ENCODE assay signal across 10 mouse cellular contexts in the genomic region with DNA sequence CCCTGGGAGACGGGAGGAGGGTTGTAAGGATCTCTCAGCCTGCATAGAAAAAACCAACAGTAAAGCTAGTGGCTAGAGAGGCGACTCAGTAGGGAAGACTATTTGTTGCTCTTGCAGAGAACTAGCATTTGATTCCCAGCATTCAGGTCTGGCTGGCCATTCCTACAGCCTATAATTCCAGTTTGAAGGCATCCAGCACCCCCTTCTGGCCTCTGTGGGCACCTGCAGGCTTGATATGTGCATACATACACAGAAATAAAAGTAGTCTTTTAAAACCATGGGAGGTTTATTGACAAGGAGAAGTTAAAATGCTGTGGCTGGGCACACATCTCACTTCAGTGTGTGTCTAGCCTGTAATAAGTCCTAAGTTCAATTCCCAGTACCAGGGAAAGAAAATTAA. TPM values are rescaled to one million over a fixed set of nuclear protein-coding genes. Genes with fewer than 3 reads are reported as not detected.
DNase-seq lines count a peak whose midpoint lies in the region; ATAC-seq and TF ChIP-seq lines count a peak whose summit lies in the region.
"Had no signal": no experiment of that assay in that cellular context is flagged by ENCODE, and none has a peak within 500 bp of the region (broad histone marks: within the 10 kb centered on the region; RNA-seq: fewer than 3 reads in every experiment).

No protein-coding gene starts in this region.

- no peaks in the 10 kb centered on the region for H3K4me1 ChIP-seq in forebrain, embryonic 14.5 days (ENCODE audit: control insufficient read depth, insufficient read depth, low read length)
- H3K4me1 ChIP-seq in forebrain, embryonic 12.5 days = no peaks in the 10 kb centered on the region
- no peaks in the 10 kb centered on the region for H3K4me1 ChIP-seq in midbrain, postnatal 0 days (ENCODE audit: insufficient read depth, low read length)
- no peaks in the 10 kb centered on the region for H3K4me1 ChIP-seq in midbrain, embryonic 11.5 days (ENCODE audit: control insufficient read depth, insufficient read depth, low read length)
- H3K4me1 ChIP-seq: lung, embryonic 15.5 days had no signal

- no peak overlapping the region for H3K9ac ChIP-seq in forebrain, embryonic 14.5 days (ENCODE audit: low read length)
- no peak overlapping the region for H3K9ac ChIP-seq in forebrain, embryonic 12.5 days
- H3K9ac ChIP-seq in midbrain, postnatal 0 days (replicated peaks; ENCODE audit: low read length, poor library complexity, severe bottlenecking) = no peak overlapping the region
- H3K9ac ChIP-seq in midbrain, embryonic 11.5 days (ENCODE audit: low read length) = no peak overlapping the region
- H3K9ac ChIP-seq: lung, embryonic 15.5 days had no signal

- peaks cover 81% of the 10 kb centered on the region for H3K36me3 ChIP-seq in forebrain, embryonic 14.5 days (ENCODE audit: control insufficient read depth, insufficient read depth, low read length)
- H3K36me3 ChIP-seq in forebrain, embryonic 12.5 days (replicated peaks) = peaks cover 85% of the 10 kb centered on the region
- H3K36me3 ChIP-seq in midbrain, postnatal 0 days (ENCODE audit: insufficient read depth, low read length) = peaks cover 60% of the 10 kb centered on the region
- H3K36me3 ChIP-seq in midbrain, embryonic 11.5 days (ENCODE audit: control insufficient read depth, insufficient read depth, low read length) = peaks cover 31% of the 10 kb centered on the region

- no peak overlapping the region for H3K27ac ChIP-seq in forebrain, embryonic 14.5 days (ENCODE audit: low read depth, low read length)
- no peak overlapping the region for H3K27ac ChIP-seq in forebrain, embryonic 12.5 days
- no peak overlapping the region for H3K27ac ChIP-seq in midbrain, postnatal 0 days (ENCODE audit: low read depth, low read length)
- H3K27ac ChIP-seq in midbrain, embryonic 11.5 days (ENCODE audit: low read depth, low read length) = no peak overlapping the region
- H3K27ac ChIP-seq: lung, embryonic 15.5 days had no signal

- H3K27me3 ChIP-seq in forebrain, embryonic 14.5 days (replicated peaks; ENCODE audit: control insufficient read depth, insufficient read depth, low read length) = no peaks in the 10 kb centered on the region
- no peaks in the 10 kb centered on the region for H3K27me3 ChIP-seq in forebrain, embryonic 12.5 days
- H3K27me3 ChIP-seq in midbrain, postnatal 0 days (ENCODE audit: insufficient read depth, low read length) = no peaks in the 10 kb centered on the region
- H3K27me3 ChIP-seq in midbrain, embryonic 11.5 days (ENCODE audit: control insufficient read depth, insufficient read depth, low read length) = no peaks in the 10 kb centered on the region
- H3K27me3 ChIP-seq: lung, embryonic 15.5 days had no signal

- no peak overlapping the region for H3K4me2 ChIP-seq in forebrain, embryonic 14.5 days (ENCODE audit: low read length)
- H3K4me2 ChIP-seq in forebrain, embryonic 12.5 days = no peak overlapping the region
- no peak overlapping the region for H3K4me2 ChIP-seq in midbrain, postnatal 0 days (ENCODE audit: low read depth, low read length, poor library complexity, severe bottlenecking)
- H3K4me2 ChIP-seq in midbrain, embryonic 11.5 days = no peak overlapping the region
- H3K4me2 ChIP-seq: lung, embryonic 15.5 days had no signal

- DNase-seq in forebrain, embryonic 14.5 days (ENCODE audit: low spot score) = peak; percentile 6
- peak; percentile 15 for DNase-seq in midbrain, postnatal 0 days (ENCODE audit: low spot score)
- no peak for DNase-seq in midbrain, embryonic 11.5 days (ENCODE audit: low spot score, missing footprints)
- peak; percentile 24 for DNase-seq in embryo, embryonic 9.5 days (ENCODE audit: extremely low spot score)
- peak; percentile 28 for DNase-seq in thymus, postnatal 14 days
- DNase-seq in layer of hippocampus, adult 8-10 months (ENCODE audit: low spot score in 2 of 2) = no peak
- no peak for DNase-seq in kidney, postnatal 14 days
- DNase-seq: cerebellum, adult 9-10 months had no signal

- WGBS in forebrain, embryonic 14.5 days = 86% methylated on average over 2 of the region's 2 CpGs
- 92% methylated on average over 2 of the region's 2 CpGs for WGBS in forebrain, embryonic 12.5 days
- WGBS in midbrain, postnatal 0 days = 87% methylated on average over 2 of the region's 2 CpGs
- WGBS in midbrain, embryonic 11.5 days = 91% methylated on average over 2 of the region's 2 CpGs

- ATAC-seq in forebrain, embryonic 14.5 days = no peak
- ATAC-seq in forebrain, embryonic 12.5 days (ENCODE audit: low FRiP score) = no peak
- no peak for ATAC-seq in midbrain, postnatal 0 days (ENCODE audit: low FRiP score)
- no peak for ATAC-seq in midbrain, embryonic 11.5 days (ENCODE audit: low FRiP score)

- peak; percentile 48 for TF ChIP-seq CTCF in midbrain, postnatal 0 days (IDR thresholded peaks at IDR 0.05)

- no peaks in the 10 kb centered on the region for H3K9me3 ChIP-seq in forebrain, embryonic 14.5 days (replicated peaks; ENCODE audit: control insufficient read depth, low read length)
- H3K9me3 ChIP-seq in forebrain, embryonic 12.5 days = no peaks in the 10 kb centered on the region
- H3K9me3 ChIP-seq in midbrain, postnatal 0 days (ENCODE audit: low read length) = no peaks in the 10 kb centered on the region
- H3K9me3 ChIP-seq in midbrain, embryonic 11.5 days (ENCODE audit: control insufficient read depth, low read length) = no peaks in the 10 kb centered on the region
- H3K9me3 ChIP-seq: lung, embryonic 15.5 days had no signal

- H3K4me3 ChIP-seq in forebrain, embryonic 14.5 days (ENCODE audit: low read depth, low read length) = no peak overlapping the region
- H3K4me3 ChIP-seq in forebrain, embryonic 12.5 days (replicated peaks) = no peak overlapping the region
- no peak overlapping the region for H3K4me3 ChIP-seq in midbrain, postnatal 0 days (ENCODE audit: low read depth, low read length)
- H3K4me3 ChIP-seq in midbrain, embryonic 11.5 days (ENCODE audit: low read depth, low read length) = no peak overlapping the region
- H3K4me3 ChIP-seq: lung, embryonic 15.5 days had no signal

RNA-seq across cellular contexts. Expression of a gene that starts 21.0 kb away (rescaled TPM):
- 36.4 and 43.6 TPM in 2 replicates for polyA plus RNA-seq in forebrain, embryonic 14.5 days (2014; fragmentation: Nextera tagmentation; extraction: Ambion mirVana)
- polyA plus RNA-seq in forebrain, embryonic 12.5 days (2016; fragmentation: Nextera tagmentation; extraction: Ambion mirVana) = 118 and 133 TPM in 2 replicates
- total RNA-seq in midbrain, postnatal 0 days (2014; rRNA removed) = 77.0 and 102 TPM in 2 replicates
- polyA plus RNA-seq in midbrain, postnatal 0 days (2015; fragmentation: Nextera tagmentation; extraction: Ambion mirVana) = 72.0 and 90.9 TPM in 2 replicates
- 79.4 and 86.7 TPM in 2 replicates for polyA plus RNA-seq in midbrain, embryonic 11.5 days (2014; fragmentation: Nextera tagmentation; extraction: Ambion mirVana)
- 100 to 1,000 TPM; 104 to 124 (median 114) TPM for total RNA-seq in layer of hippocampus, adult 8-10 months (2022)

RNA-seq across cellular contexts. Expression of a gene that starts 25.2 kb away (rescaled TPM):
- 54.0 and 63.3 TPM in 2 replicates for polyA plus RNA-seq in forebrain, embryonic 14.5 days (2014; fragmentation: Nextera tagmentation; extraction: Ambion mirVana)
- polyA plus RNA-seq in forebrain, embryonic 12.5 days (2016; fragmentation: Nextera tagmentation; extraction: Ambion mirVana) = 77.6 and 79.7 TPM in 2 replicates
- total RNA-seq in midbrain, postnatal 0 days (2014; rRNA removed) = 37.7 and 45.5 TPM in 2 replicates
- polyA plus RNA-seq in midbrain, postnatal 0 days (2015; fragmentation: Nextera tagmentation; extraction: Ambion mirVana) = 55.0 and 56.0 TPM in 2 replicates
- 52.5 and 57.4 TPM in 2 replicates for polyA plus RNA-seq in midbrain, embryonic 11.5 days (2014; fragmentation: Nextera tagmentation; extraction: Ambion mirVana)
- total RNA-seq in layer of hippocampus, adult 8-10 months (2022) = 10 to 100 TPM; 42.5 to 49.2 (median 44.9) TPM

RNA-seq across cellular contexts. Expression of a gene that starts 41.1 kb away (rescaled TPM):
- 3.1 and 3.9 TPM in 2 replicates for polyA plus RNA-seq in forebrain, embryonic 14.5 days (2014; fragmentation: Nextera tagmentation; extraction: Ambion mirVana)
- 9.4 and 10.1 TPM in 2 replicates for polyA plus RNA-seq in forebrain, embryonic 12.5 days (2016; fragmentation: Nextera tagmentation; extraction: Ambion mirVana)
- 21.4 and 28.0 TPM in 2 replicates for total RNA-seq in midbrain, postnatal 0 days (2014; rRNA removed)
- polyA plus RNA-seq in midbrain, postnatal 0 days (2015; fragmentation: Nextera tagmentation; extraction: Ambion mirVana) = 22.8 and 26.0 TPM in 2 replicates
- 13.4 and 14.0 TPM in 2 replicates for polyA plus RNA-seq in midbrain, embryonic 11.5 days (2014; fragmentation: Nextera tagmentation; extraction: Ambion mirVana)
- total RNA-seq in layer of hippocampus, adult 8-10 months (2022) = 10 to 100 TPM; 12.7 to 15.2 (median 13.8) TPM

RNA-seq across cellular contexts. Expression of a gene that starts 55.3 kb away (rescaled TPM):
- polyA plus RNA-seq in forebrain, embryonic 14.5 days (2014; fragmentation: Nextera tagmentation; extraction: Ambion mirVana) = 310 and 312 TPM in 2 replicates
- 160 and 173 TPM in 2 replicates for polyA plus RNA-seq in forebrain, embryonic 12.5 days (2016; fragmentation: Nextera tagmentation; extraction: Ambion mirVana)
- total RNA-seq in midbrain, postnatal 0 days (2014; rRNA removed) = 796 and 822 TPM in 2 replicates
- 193 and 200 TPM in 2 replicates for polyA plus RNA-seq in midbrain, postnatal 0 days (2015; fragmentation: Nextera tagmentation; extraction: Ambion mirVana)
- polyA plus RNA-seq in midbrain, embryonic 11.5 days (2014; fragmentation: Nextera tagmentation; extraction: Ambion mirVana) = 136 and 144 TPM in 2 replicates
- total RNA-seq in layer of hippocampus, adult 8-10 months (2022) = 100 to 1,000 TPM; 744 to 871 (median 808) TPM

Comparison
In these comparisons a context has a peak if more than half of its experiments do, and no peak if none do; other contexts are left out.
1. DNase-seq: peak in forebrain, embryonic 14.5 days (single experiment), midbrain, postnatal 0 days (single experiment), embryo, embryonic 9.5 days (single experiment) and thymus, postnatal 14 days (single experiment); none in midbrain, embryonic 11.5 days (single experiment), layer of hippocampus, adult 8-10 months (0 of 2) and kidney, postnatal 14 days (single experiment).